Mouse (Mus musculus) right cerebral cortex, postnatal 25 days (tissue): ENCODE results near the gene Txnrd1.

Experiments
- DNase-seq: peaks from one replicate; pipeline ENCODE4 v3.0.0; 2022

Gene Txnrd1

GRCm38 (mm10) chr10:82868418-82869086 lies 34.8 kb downstream of the Txnrd1 start:
- no peak for DNase-seq

DNA sequence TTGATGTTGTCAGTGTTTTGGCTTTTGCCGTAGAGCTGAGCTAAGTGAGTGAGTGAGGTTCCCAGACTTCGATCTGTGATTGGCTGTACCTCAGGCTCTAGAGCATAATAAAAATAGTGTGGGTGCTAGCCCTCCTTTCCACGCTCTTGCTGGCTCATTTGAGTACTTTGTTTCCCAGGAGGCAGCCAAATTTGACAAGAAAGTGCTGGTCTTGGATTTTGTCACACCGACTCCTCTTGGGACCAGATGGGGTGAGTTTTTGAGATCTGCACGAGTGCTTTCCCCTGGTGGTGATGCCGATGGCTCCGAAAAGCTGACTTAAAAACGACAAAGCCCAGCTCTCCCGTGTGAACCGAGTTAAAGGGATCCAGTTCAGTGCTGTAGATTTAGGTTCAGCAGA lies 41.7 kb downstream of the Txnrd1 start:
- no peak for DNase-seq

DNA sequence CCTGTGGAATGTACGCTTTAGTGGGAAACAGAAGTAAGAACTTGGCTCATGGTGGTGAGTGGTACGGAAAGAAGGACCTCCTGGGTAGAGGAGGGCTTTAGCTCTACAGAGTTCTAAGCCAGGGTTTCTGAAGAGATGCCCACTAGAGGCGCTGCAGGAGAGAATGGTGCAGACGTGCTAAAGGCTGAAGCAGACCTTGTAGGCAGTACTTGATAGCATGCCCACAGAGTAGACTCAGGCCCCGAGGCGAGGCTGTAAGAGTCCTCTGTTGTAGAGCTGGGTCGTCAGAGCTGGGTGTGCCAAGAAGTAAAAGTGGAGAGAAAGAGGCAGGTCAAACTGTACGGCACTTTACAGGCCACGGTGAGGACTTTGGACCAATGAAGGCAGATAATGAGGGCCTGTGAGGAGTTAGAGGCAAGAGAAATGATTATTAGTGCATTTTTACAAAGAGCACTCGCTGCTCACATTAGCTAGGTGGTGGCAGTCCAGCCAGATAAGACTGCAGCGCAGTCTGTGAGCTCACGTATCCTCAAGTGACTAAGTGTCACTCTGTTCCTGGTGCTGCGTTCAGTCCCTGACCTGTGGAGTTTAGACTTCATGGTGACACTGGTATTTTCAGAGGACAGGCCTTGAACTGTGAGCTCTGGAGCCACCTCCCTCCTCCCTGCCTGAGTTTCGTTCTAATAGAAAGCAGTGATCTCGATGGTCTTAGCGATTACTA lies 42.5 kb downstream of the Txnrd1 start:
- no peak for DNase-seq

- DNase-seq: no peak
Measured at GRCm38 (mm10) chr10:82887354-82887753, 53.6 kb downstream of the Txnrd1 start.

- no peak for DNase-seq
Measured at GRCm38 (mm10) chr10:82888576-82888975, 54.8 kb downstream of the Txnrd1 start.

GRCm38 (mm10) chr10:82889447-82889973 lies 55.8 kb downstream of the Txnrd1 start:
- DNase-seq: no peak

DNA sequence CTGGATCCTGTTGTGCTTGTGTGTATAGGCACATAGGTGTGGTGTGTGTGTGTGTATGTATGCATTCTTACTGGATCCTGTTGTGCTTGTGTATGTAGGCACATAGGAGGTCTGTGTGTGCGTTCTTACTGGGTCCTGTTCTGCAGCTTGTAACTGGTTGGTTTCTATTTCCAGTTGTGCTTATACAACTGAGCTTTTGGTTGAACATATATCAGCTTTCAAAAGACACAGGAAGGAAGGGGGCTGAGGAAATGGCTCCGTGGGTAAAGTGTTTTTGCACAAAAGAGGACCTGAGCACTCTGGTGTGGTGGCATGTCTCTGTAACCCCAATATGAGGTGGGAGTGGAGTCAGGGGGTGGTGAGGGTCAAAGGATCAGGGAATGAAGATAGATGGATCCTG lies 57.2 kb downstream of the Txnrd1 start:
- DNase-seq: no peak

GRCm38 (mm10) chr10:82891427-82891826 lies 57.7 kb downstream of the Txnrd1 start:
- no peak for DNase-seq

- DNase-seq: no peak
Measured at GRCm38 (mm10) chr10:82892442-82893055, 58.8 kb downstream of the Txnrd1 start.

- DNase-seq: peak; percentile 53
Measured at GRCm38 (mm10) chr10:82893872-82894650, 60.3 kb downstream of the Txnrd1 start.

- DNase-seq: no peak
Measured at GRCm38 (mm10) chr10:82897936-82898335, 64.2 kb downstream of the Txnrd1 start.

- DNase-seq: no peak
Measured at GRCm38 (mm10) chr10:82898893-82899292, 65.1 kb downstream of the Txnrd1 start.

- no peak for DNase-seq
Measured at GRCm38 (mm10) chr10:82899810-82900421, 66.2 kb downstream of the Txnrd1 start.

DNA sequence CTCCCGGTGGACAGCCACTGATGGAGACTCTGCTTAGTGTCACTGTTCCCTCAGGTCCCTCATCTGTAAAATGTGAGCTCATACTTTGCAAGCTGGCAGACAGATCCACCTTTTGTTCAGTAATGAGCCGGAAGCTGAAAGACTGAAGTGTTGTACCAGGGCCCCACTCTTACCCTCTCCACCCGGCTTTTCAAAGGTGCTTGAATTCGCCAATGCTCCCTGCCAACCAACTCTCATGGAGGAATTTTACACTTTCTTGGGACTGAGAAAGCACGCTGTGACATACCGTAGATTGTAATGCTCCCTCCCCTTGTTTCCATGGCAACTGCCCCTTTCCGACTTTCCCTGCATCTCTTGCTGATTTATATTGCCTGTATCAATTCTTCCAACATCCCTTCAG lies 66.8 kb downstream of the Txnrd1 start:
- DNase-seq: peak; percentile 8

DNA sequence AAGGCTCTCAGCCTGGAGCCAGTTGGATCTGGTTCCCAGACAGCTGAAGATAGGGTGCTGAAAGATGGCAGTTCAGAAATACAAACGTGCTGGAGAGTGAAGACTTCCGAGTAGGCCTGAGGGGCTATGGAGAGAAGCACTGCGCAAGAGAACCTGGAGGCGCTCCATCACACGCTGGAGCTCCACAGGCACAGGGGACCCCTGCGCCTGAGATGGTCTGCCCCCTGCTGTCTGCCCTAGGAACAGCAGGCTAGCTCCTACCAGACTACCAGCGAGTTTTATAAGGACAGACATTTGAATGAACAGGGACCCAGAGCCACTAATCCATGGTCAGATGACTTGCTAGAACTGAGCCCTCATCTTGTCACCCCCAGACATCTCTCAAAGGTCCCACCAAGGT lies 67.7 kb downstream of the Txnrd1 start:
- DNase-seq: peak; percentile 69

- DNase-seq: peak; percentile 9
Measured at GRCm38 (mm10) chr10:82908526-82908925, 74.8 kb downstream of the Txnrd1 start.

DNA sequence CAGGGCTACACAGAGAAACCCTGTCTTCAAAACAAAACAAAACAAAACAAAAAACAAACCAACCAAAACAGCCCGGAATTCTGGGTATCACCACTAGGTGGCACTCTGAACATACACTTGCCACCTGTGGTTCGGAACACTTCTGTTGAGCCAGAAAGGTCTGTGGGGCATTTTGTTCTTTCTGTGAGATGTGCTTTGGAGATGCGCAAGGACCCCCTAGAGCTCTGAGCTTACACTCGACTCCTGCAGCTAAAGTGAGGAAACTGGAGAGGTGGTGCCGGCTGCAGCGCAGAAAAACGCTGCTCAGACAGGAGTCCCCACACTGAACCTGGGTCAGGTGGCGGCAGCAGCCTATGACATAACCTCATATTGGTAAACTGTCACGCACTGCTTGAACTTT lies 75.6 kb downstream of the Txnrd1 start:
- DNase-seq: peak; percentile 41

DNA sequence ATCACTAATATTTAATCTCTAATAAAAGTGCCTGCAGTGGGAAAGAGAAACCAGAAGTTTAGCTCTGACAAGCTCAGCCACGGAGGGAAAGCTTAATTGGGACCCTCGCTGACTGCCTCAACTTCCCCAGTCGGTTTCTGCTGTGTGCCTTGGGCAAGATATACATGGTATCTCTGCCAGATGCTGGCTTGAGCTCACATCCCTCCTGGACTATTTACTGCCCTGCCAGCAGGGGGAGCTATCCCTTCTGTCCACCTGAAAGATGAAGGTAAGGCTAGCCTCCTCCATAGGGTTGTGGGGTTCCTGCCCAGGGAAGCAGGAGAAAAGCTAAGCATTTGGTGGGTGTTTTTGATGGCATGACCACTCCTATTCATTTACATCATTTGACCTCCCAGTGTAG lies 76.4 kb downstream of the Txnrd1 start:
- no peak for DNase-seq

GRCm38 (mm10) chr10:82913238-82913637 lies 79.5 kb downstream of the Txnrd1 start:
- no peak for DNase-seq

- no peak for DNase-seq
Measured at GRCm38 (mm10) chr10:82913772-82914171, 80.0 kb downstream of the Txnrd1 start.

GRCm38 (mm10) chr10:82918675-82919074 lies 84.9 kb downstream of the Txnrd1 start:
- DNase-seq: no peak

- DNase-seq: peak; percentile 77
Measured at GRCm38 (mm10) chr10:82919404-82919980, 85.7 kb downstream of the Txnrd1 start.
